Mouse (Mus musculus) gastrocnemius, postnatal 4 days (tissue): ENCODE data around the gene Zcchc24. TPM values are rescaled to one million over a fixed set of nuclear protein-coding genes. Genes with fewer than 3 reads are reported as not detected.

Experiments
- DNase-seq, 2 experiments: peaks; one replicate each; pipeline ENCODE4 v3.0.0; 2021 to 2022; ENCODE audit warnings: low spot score in 2 of 2, mixed read lengths in 2 of 2
- total RNA-seq, 2 experiments: library from RNA; stranded (reverse); gene quantifications; 2 replicates each; pipeline ENCODE4 v1.2.3; 2021

Gene Zcchc24
- total RNA-seq, 2 experiments from 2014 or later: 90.0 to 97.4 TPM

GRCm38 (mm10) chr14:25686216-25686945 is 82.5 kb downstream of the Zcchc24 start:
- DNase-seq: no peak

GRCm38 (mm10) chr14:25682020-25682419 is 86.8 kb downstream of the Zcchc24 start:
- no peak for DNase-seq

- no peak for DNase-seq
Observed at GRCm38 (mm10) chr14:25679625-25680024, 89.2 kb downstream of the Zcchc24 start.

- DNase-seq: no peak
Observed at GRCm38 (mm10) chr14:25667587-25667986, 101.3 kb downstream of the Zcchc24 start.

GRCm38 (mm10) chr14:25666668-25667376 is 102.0 kb downstream of the Zcchc24 start:
- DNase-seq: no peak

- no peak for DNase-seq
Observed at GRCm38 (mm10) chr14:25665314-25665970, 103.4 kb downstream of the Zcchc24 start.

- no peak for DNase-seq
Observed at GRCm38 (mm10) chr14:25664310-25664695, 104.5 kb downstream of the Zcchc24 start.

GRCm38 (mm10) chr14:25663649-25664309 is 105.1 kb downstream of the Zcchc24 start:
- no peak for DNase-seq

Other genes with a start within 250 kb of the Zcchc24 start
- 10 to 100 TPM; 27.0 to 31.5 TPM for gene Ppif, start 74.9 kb downstream of the Zcchc24 start, total RNA-seq
- 100 to 1,000 TPM; 111 to 124 TPM for gene Anxa11, start 73.1 kb upstream of the Zcchc24 start, total RNA-seq
- gene Plac9a, start 134.1 kb upstream of the Zcchc24 start, total RNA-seq: 10 to 100 TPM in 1 of 2 experiments, 1 to 10 TPM in 1; 4.3 to 18.1 TPM
- gene Tmem254a, start 158.6 kb upstream of the Zcchc24 start, total RNA-seq: 1 to 10 TPM; 5.3 to 5.4 TPM
- gene Cphx1, start 169.3 kb upstream of the Zcchc24 start, total RNA-seq: not detected
- 1 to 10 TPM; 1.5 to 2.4 TPM for gene Duxbl1, start 209.5 kb upstream of the Zcchc24 start, total RNA-seq